Mouse (Mus musculus): ENCODE measurements around the gene Arhgap23.

DNA sequence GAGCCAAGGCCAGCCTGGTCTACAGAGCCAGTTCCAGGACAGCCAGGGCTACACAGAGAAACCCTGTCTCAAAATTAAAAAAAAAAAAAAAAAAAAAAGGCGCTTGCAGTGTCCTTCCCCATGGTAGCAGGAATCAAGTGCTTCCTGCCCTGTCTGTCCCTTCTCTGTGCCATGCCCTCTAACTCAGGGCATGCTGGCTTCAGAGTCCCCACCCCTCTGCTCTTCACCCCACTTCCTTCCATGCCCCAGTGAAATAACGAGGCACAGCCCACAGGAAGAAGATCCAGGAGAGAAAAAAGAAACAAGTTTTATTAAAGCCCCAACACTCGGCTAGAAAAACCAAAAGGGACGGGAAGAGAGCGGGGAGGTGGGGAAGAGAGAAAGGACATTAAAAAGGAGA, 93.7 kb downstream of the Arhgap23 start:
- TF ChIP-seq CTCF (IDR thresholded peaks at IDR 0.05; ENCODE audit: extremely low read depth, insufficient read length, insufficient replicate concordance, low read depth, low read length) (no peak), POLR2A (IDR thresholded peaks at IDR 0.05; ENCODE audit: low read depth, low read length) (no peak)
